Mouse (Mus musculus) adrenal gland, postnatal 36 days (tissue): ENCODE data around the gene Zfp85. TPM values are rescaled to one million over a fixed set of nuclear protein-coding genes. Genes with fewer than 3 reads are reported as not detected.
"Not testable (repeated sequence)": the region's sequence is repeated elsewhere in the genome, so short reads cannot be mapped to it uniquely, and the experiment has no call there.

Experiments used
- DNase-seq, 2 experiments: peaks; one replicate each; pipeline ENCODE4 v3.0.0; 2021; ENCODE audit warnings: mixed read lengths in 1 of 2
- long read RNA-seq, 2 experiments: library from polyadenylated mRNA; stranded (forward); transcript quantifications; one replicate each; pipeline ENCODE4 v2.0.0; 2021; ENCODE audit warnings: borderline sequencing depth in 2 of 2
- total RNA-seq, 2 experiments: library from RNA; stranded (reverse); gene quantifications; 2 replicates each; pipeline ENCODE4 v1.2.3; 2021

Zfp85 gene
- 1 to 10 TPM; 3.7 to 4.2 TPM for total RNA-seq
- long read RNA-seq, experiment 1, transcript Zfp85-202 (4 exons, 2,312 nt): major isoform, 5 of 8 reads
- long read RNA-seq, experiment 1, partial matches to known transcripts: 0 of 8 reads
- long read RNA-seq, experiment 1, other reads (novel, unspliced or antisense): 1 of 8 reads
- long read RNA-seq, experiment 2: 0 reads

DNA sequence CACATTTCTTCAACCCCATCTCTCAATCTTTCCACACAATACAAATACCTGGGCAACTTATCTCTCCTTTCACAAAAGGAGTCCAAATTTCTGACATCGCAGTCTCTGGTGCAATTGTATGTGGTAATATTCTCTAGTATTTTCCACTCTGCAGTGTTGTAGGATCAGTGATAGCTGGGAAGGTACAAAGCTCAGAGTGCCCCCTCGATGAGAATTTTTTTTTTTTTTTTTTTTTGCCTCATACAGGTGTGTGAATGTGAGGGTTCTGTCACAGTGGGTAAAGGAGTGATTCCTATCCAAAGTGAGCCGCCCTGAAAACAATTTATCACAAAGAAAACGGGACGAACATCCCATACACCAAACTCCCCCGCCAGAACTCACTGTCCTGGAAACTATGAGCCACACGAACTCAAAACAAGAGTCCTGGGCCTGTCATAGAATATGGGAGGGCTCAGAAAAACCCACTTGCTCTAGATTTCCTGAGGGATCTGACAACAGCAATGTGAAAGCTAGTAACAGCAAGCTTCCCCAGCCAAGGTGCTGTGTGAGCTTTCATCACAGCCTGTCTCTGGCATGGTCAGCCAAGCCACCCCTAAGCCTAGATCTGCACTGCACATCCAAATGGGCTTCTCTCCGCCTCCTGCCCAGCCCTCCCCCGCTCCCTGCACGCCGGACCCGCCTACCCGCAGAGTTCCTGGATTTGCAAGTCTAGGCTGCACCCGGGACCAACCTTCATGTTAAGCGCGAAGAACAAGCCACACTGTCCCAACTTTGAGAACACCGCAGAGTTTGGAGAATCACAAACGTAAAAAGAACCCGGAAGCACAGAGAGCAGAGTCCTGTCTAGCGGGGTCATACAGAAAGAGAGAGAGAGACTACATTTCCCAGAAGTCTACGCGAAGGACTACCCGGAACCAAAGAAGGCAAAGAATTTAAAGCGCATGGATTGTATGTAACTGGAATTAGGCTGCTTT, at the start of gene Zfp85:
Zfp85 (minus strand) TSS at position 896 of the 974 bp plus-strand sequence.
- peak; percentile 83 to 84 for DNase-seq

DNA sequence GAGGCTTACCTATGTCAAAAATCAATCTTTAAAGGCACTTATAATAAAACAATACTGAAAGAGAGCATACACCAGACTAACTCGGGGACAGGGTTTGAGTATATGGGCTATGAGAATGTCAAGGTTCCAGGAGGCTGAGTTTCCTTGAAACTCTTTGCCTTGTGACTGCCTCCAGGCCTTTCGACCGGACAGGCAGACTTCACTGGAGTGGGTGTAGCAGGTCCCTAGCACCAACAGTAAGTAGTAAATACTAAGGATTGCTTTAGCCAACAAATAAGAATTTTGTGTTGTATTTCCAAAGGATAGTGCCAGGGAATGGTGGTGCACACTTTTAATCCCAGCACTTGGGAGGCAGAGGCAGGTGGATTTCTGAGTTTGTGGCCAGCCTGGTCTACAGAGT, 44.1 kb upstream of the Zfp85 start:
- DNase-seq: not testable (repeated sequence)

DNA sequence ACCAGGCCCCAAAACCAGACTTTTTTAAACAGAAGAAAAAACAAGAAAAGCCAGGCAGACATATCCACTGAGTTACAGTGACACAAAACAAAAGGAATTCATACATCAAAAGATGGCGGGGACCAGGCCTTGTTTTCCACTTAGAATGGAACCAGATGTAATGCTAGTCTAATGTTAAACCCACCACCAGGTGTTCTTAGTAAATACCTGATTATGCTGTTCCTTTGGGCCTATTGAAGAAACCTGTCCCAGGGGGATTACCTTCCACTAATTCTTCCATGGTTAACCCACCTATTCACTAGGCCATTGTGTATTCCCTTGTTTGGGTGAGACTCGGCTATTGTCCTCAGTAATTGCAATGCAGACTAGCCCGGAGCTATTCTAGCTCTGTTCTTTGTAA, 43.6 kb upstream of the Zfp85 start:
- no peak for DNase-seq

DNA sequence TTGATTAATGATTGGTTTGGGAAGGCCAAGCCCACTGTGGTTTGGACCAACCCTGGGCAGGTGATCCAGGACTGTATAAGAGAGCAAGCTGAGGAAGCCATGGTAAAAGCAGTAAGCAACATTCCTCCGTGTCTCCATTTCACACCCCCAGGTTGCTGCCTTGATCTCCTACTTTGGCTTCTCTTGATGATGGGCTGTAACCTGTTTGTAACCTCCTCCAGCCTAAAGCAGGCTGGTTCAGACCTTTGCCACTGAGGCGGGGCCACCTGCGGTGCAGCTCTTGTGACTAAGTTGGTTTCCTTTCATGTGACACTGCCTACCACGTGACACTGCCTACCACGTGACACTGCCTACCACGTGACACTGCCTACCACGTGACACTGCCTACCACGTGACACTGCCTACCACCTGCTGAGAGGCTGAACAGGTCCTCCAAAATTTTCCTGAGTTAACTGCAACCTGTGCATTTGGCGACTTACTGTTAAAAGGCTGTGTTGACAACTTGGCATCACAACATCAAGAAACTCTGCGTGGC, 37.0 kb upstream of the Zfp85 start:
- DNase-seq: no peak

DNA sequence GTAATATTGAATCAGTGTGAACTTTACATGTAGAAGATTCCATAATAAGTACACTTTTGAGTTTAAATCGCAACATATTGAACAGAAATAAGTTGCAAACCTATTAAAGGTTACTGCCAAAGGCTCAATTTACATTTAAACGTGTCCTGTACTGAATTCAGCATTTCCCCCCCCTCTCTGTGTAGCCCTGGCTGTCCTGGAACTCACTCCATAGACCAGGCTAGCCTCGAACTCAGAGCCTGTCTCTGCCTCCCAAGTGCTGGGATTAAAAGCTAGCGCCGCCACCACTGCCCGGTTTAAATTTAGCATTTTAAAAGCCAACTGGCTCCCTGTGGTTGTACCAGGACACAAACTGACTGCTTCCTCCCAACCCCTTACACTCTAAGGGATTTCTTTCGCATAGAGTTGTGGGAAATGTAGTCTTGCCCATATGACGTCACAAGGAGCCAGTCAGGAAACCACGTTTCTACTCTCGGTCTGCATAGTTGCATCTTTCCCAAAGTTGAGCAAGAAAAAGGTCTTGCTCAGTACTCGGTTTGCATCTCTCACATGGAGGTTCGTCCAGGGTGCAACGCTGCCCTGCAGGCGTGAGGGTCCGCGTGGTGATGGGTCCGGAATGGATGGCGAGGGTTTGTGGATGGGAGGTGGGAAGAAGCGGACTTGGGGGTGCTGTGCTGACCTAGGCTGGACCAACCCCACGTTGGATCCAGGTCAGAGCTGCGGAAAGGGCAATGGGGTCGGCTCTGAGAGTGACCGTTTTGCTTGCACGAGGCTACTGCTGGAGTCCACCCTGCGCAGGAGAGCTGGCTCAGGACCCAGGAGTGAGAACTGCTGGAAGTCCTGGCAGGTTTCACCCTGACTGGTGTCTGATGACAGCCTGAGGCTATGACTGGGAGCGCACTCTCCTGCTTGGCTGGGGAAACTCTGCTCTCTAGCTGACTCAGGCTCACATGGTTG, 24.5 kb upstream of the Zfp85 start, which contains the start of gene Zfp493:
Zfp493 (plus strand) TSS at position 429 of the 957 bp plus-strand sequence.
- DNase-seq: peak; percentile 62 to 77

DNA sequence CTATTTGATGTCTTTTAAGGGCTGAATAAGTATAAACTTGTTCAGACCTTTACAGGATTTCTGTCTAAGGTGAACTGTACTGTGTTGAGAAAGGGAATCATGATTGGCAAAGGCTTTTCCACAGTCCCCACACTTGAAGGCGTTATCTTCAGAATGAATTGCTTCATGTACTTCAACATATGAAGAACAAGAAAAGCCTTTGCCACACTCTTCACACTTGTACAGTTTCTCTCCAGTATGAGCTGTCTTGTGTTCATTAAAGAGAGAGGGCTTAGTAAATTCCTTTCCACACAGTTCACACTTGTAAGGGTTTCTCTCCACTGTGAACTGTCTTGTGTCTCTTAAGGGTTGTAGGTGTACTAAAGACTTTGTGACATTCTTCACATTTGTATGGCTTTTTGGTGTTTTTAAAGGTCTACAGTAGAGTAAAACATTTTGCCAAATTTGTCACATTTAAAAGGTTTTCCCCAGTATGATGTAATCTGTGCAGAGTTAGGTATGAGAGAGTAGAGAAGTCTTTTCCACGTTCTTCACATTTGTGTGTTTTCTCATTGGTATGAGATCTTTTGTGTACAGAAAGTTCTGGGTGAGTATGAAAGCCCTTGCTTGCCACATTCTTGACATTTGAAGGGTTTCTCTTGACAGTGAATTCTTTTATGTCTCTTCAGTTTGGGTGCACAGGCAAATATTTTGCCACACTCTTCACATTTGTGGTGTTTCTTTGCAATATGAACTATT, 8.2 kb upstream of the Zfp85 start:
- no peak for DNase-seq

DNA sequence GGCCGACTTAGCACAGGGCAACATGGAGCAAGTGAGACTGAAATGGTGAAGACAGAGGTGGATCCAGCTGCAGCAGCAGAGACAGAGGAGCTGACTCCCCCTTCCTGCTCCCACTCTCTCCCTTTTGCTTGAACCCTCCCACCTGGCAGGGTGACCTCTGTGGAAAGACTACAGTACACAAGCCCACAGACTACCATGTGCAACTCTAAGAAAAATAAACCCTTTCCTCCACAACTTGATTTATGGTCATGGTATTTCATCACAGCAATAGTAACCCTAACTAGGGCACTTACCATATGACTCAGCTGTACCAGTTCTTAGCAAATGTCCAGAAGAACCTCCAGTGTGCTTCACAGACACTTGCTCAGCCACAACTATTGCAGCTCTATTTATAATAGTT, 4.9 kb upstream of the Zfp85 start:
- peak in 1 of 2 experiments; percentile 4 for DNase-seq

DNA sequence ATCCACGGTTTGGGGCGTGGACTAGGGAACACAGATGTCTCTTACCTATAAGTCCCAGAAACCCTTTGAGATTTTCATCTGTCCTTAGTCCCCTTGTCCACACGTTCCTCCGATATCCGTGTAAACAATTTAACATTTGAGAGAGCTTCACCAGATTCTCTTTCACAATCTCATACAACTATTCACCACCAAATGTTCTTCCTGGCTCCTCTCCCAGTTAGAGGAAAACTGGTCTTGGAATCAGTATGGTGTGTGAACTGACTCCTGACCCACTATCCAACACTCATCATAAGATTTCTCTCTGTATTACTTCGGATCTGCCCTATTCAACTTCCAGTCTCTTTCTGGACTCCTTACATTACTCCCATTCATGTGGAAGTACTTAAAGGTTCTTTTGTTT, 733 bp upstream of the Zfp85 start:
- DNase-seq: no peak

DNA sequence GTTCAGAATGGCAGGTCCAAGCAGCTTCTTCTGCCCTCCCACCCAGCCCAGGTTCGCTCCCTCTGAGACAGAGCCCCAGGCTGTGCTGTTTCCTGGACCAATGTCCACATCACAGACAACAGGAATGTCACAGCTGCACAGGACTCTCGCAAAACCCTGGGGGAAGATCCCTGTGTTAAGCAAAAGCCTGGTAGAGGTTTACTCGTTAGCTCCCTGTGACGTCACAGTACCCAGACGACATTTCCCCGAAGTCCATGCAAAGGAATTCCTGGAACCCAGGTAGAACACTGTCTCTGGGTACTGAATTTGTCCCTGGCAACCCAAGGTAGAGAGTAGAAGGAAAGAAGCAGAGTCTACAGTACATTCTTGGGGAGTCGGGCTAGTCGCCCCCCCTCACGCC, 11.1 kb downstream of the Zfp85 start:
- DNase-seq: no peak

DNA sequence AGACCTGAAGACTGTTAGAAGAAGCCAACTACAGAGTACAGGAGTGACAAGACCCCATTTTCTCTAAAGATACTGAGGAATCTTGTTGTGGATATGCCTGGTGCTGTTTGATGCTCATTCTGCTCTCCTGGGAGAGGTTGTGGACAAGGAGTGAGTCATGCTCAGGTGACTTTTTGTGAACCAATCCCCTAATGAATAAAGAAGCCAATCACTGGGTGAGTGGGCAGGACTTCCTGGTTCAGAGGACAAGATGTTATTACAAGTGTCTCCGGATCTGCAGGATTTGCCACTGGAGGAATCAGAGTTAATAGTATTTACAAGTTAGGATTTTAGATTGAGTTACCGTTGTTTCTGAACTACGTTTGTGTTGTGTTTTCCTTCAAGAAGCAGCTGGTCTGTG, 12.1 kb downstream of the Zfp85 start:
- no peak for DNase-seq

DNA sequence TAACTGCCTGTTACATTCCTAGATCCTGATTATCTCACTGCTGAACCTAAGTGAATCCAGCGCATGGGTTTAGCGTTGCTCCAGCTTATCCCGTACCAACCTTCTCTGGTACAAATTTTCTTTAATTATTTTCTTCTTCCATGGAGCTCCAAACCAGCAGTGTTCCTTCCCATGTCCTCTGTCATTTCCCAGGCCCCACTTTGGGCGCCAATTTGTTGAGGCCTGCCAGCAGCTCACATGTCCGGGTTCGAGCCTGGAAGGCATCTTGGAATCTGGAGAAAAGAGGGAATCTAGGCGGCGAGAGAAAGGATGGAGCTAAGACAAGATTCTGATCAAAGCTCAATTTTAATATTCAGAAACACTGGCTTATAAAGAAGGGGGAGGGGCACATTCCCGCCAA, 20.6 kb downstream of the Zfp85 start:
- DNase-seq: not testable (repeated sequence)

DNA sequence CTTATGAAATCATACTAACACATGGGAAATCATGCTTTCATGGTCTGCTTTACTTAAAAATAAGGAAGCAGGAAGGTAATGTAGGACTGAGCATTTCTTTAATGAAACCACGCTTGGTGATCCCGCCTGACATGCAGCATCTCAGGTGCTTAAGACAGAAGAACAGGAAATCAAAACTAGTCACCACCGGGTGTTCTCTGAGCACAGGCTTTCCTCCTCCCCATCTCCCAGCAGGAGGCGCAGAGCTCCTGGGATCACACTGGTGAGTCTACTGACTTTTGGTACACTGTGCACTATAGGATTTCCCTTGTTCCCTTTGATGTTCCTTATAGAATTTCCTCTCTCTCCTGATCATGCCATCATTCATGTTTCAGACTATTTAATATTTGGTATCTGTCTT, 25.6 kb downstream of the Zfp85 start:
- peak; percentile 38 to 51 for DNase-seq

DNA sequence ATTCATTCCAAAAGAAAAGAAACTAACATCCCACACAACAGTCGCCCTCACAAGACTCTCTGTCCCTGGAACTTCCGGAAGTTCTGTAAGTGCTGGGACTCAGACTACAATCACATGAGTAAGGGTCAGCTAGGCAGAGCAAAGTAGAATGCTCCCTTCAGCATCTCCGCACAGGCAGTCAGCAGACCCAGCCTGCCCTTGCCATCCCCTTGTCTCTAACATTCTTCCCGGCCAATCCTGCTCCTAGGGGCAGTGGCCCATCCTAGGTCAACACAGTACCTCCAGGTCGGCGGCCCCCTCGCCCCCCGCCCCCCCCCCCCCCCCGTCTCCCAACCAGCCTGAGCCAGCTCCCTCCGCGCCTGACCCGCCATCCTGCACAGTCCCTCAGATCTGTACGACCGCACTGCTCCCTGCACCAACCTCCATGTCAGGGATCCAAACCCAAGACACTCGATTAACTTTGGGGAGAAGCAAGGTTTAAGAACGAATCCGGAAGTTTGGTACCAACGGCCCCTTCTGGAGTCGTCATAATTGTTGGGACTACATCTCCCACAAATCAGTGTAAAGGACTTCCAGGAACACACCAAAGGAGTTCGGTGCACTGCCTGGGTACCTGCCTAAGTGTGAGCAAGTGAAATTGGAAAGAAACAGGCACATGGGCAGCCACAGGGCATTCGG, 26.2 kb downstream of the Zfp85 start, which contains the start of gene Zfp65:
Zfp65 (minus strand) TSS at position 533 of the 678 bp plus-strand sequence.
- peak; percentile 33 to 54 for DNase-seq

DNA sequence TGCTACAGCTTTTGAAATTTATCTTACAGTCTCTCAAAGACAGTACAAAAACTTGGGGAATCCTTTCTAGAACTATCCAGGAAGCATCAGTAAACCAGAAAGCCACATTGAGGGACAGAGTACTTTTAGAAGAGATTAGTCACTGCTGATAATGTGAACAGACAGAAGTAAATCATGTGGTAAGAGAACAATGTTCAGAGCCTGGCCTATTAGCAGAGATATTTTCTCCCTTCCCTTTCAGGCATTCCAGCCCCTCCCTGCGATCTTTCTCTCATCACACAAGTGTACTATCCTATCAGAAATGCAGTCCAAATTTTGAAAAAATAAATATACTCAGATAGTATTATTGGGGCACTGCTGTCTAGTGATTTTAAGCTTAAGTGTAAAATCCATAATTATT, 26.9 kb downstream of the Zfp85 start:
- DNase-seq: no peak

DNA sequence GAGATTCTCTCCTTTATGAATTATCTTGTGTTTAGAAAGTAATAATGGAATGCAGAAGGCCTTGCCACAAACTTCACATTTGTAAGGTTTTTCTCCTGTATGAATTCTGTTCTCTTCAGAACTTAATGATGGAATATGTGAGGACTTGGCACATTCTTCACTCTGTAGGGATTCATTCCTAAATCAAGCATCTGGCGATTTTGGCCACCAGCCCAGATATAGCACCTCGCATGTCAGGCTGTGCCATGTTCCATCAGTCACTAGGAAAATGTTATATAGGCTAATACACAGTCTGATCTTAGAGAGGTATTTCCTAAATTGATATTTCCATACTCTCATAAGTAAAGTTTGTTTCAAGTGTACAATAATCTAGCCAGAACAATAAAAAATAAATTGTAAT, 29.7 kb downstream of the Zfp85 start:
- DNase-seq: not testable (repeated sequence)

DNA sequence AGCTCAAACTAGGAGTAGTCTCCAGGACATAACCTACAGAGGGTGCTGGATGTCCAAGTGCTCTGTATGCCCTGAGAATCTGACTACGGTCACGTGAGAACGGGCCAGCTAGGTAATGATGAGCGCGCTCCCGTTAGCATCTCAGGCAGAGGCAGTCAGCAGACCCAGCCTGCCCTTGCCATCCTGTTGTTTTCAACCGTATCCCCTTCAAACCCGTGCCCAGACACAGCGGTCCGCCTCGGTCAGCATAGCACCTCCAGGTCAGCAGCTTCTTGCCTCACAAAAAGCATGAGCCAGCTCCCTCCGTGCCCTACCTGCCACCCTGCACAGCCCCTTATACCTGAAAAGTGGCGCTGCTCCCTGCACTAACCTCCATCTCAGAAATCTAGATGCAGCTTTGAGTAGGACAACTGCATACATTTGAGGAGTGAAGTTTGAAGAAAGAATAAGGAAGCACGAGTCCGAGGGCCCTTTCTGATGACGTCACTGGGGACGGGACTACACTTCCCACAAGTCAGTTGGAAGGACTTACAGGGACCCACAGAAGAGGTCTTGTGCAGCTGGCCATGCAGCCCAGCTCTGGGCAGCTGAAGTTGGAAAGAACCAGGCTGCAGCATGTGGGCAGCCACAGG, 31.1 kb downstream of the Zfp85 start:
- DNase-seq: peak; percentile 90 to 91
